Comparison of ENCODE assay signal across 8 mouse cellular contexts in the genomic region with DNA sequence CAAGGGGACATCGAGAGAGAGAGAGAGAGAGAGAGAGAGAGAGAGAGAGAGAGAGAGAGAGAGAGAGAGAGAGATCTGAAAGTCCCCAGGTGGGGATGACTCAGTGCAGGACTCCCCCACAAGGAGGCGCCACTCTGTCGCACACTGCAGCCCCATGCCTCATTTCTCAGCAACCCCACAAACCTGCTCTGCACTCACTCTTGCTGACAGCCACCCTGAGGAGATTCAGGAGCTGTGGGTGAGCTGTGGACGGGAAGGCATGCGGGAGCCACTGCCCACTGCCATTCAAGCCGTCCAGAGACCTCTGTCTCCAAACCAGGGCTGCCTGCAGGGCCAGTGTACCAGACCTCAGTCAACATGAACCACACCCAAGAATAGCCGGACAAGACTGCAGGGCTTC. TPM values are rescaled to one million over a fixed set of nuclear protein-coding genes. Genes with fewer than 3 reads are reported as not detected.
DNase-seq lines count a peak whose midpoint lies in the region; ATAC-seq and TF ChIP-seq lines count a peak whose summit lies in the region.
"Had no signal": no experiment of that assay in that cellular context is flagged by ENCODE, and none has a peak within 500 bp of the region (broad histone marks: within the 10 kb centered on the region; RNA-seq: fewer than 3 reads in every experiment).

No protein-coding gene starts in this region.

- no peaks in the 10 kb centered on the region for H3K79me2 ChIP-seq in MEL (ENCODE audit: control insufficient read depth, insufficient read depth, low read length, poor library complexity)

- TF ChIP-seq EP300 in MEL (IDR thresholded peaks at IDR 0.05; ENCODE audit: low read depth in 1 of 2, low read length in 2 of 2) = no peak

- WGBS in liver, embryonic 11.5 days = 20% methylated on average over 7 of the region's 7 CpGs
- 19% methylated on average over 7 of the region's 7 CpGs for WGBS in kidney, postnatal 0 days
- WGBS in neural tube, embryonic 11.5 days = 34% methylated on average over 6 of the region's 7 CpGs

- no peaks in the 10 kb centered on the region for H3K36me3 ChIP-seq in liver, embryonic 11.5 days (ENCODE audit: control insufficient read depth, insufficient read depth, low read length)
- H3K36me3 ChIP-seq in MEL (ENCODE audit: control insufficient read depth in 1 of 2, insufficient read depth in 2 of 2, low read length in 2 of 2) = no peaks in the 10 kb centered on the region
- no peaks in the 10 kb centered on the region for H3K36me3 ChIP-seq in kidney, postnatal 0 days (ENCODE audit: insufficient read depth, low read length)
- H3K36me3 ChIP-seq in neural tube, embryonic 11.5 days (ENCODE audit: control insufficient read depth, insufficient read depth, low read length) = no peaks in the 10 kb centered on the region
- H3K36me3 ChIP-seq: neural tube, embryonic 12.5 days had no signal

- no peaks in the 10 kb centered on the region for H3K27me3 ChIP-seq in liver, embryonic 11.5 days (replicated peaks; ENCODE audit: control insufficient read depth, insufficient read depth, low read length)
- peaks cover 0 to 2% of the 10 kb centered on the region in 2 experiments; a peak in 1 of 4 replicates for H3K27me3 ChIP-seq in MEL (ENCODE audit: control insufficient read depth in 1 of 2, insufficient read depth in 2 of 2, low read length in 2 of 2)
- no peaks in the 10 kb centered on the region for H3K27me3 ChIP-seq in kidney, postnatal 0 days (ENCODE audit: insufficient read depth, low read length)
- H3K27me3 ChIP-seq in neural tube, embryonic 11.5 days (ENCODE audit: control insufficient read depth, insufficient read depth, low read length) = no peaks in the 10 kb centered on the region
- H3K27me3 ChIP-seq: neural tube, embryonic 12.5 days had no signal

- peak; percentile 43 for DNase-seq in liver
- no peak for DNase-seq in liver, embryonic 11.5 days (ENCODE audit: low spot score)
- peak; percentile 37 for DNase-seq in MEL (ENCODE audit: low read depth, low spot score)
- DNase-seq in embryo, embryonic 10.5 days (ENCODE audit: low spot score) = peak; percentile 54
- DNase-seq in kidney, postnatal 0 days (ENCODE audit: low spot score) = peak; percentile 69
- peak; percentile 35 for DNase-seq in neural tube, embryonic 11.5 days (ENCODE audit: low spot score)
- DNase-seq in cerebellum, adult 8-10 months = no peak

- no peak; the same call in 1 of the 2 replicates for ATAC-seq in liver, embryonic 11.5 days (replicated peaks; ENCODE audit: low FRiP score)
- ATAC-seq in kidney, postnatal 0 days (replicated peaks; ENCODE audit: low FRiP score, low read depth) = no peak; the same call in 1 of the 2 replicates
- no peak for ATAC-seq in neural tube, embryonic 11.5 days (ENCODE audit: insufficient read depth, low FRiP score, low TSS enrichment)

- H3K9ac ChIP-seq in liver, embryonic 11.5 days (ENCODE audit: low read depth, low read length) = no peak overlapping the region
- no peak overlapping the region for H3K9ac ChIP-seq in MEL (ENCODE audit: control insufficient read depth, low read depth, low read length, poor library complexity, severe bottlenecking)
- no peak overlapping the region for H3K9ac ChIP-seq in kidney, postnatal 0 days (ENCODE audit: low read depth, low read length)
- H3K9ac ChIP-seq in neural tube, embryonic 11.5 days (ENCODE audit: low read length) = no peak overlapping the region
- H3K9ac ChIP-seq: neural tube, embryonic 12.5 days had no signal

- no peaks in the 10 kb centered on the region for H3K9me3 ChIP-seq in liver, embryonic 11.5 days (ENCODE audit: control insufficient read depth, low read length)
- H3K9me3 ChIP-seq in MEL (replicated peaks; ENCODE audit: insufficient read depth, low read length) = no peaks in the 10 kb centered on the region
- no peaks in the 10 kb centered on the region for H3K9me3 ChIP-seq in kidney, postnatal 0 days (replicated peaks; ENCODE audit: low read length)
- H3K9me3 ChIP-seq in neural tube, embryonic 11.5 days (ENCODE audit: control insufficient read depth, low read length) = no peaks in the 10 kb centered on the region
- H3K9me3 ChIP-seq: neural tube, embryonic 12.5 days had no signal

- no peak overlapping the region for H3K27ac ChIP-seq in liver, embryonic 11.5 days (ENCODE audit: low read depth, low read length)
- no peak overlapping the region for H3K27ac ChIP-seq in MEL (ENCODE audit: control insufficient read depth, low read depth, low read length)
- H3K27ac ChIP-seq in kidney, postnatal 0 days = no peak overlapping the region
- no peak overlapping the region for H3K27ac ChIP-seq in neural tube, embryonic 11.5 days (ENCODE audit: low read depth, low read length)
- H3K27ac ChIP-seq: neural tube, embryonic 12.5 days had no signal

- H3K4me3 ChIP-seq in liver, embryonic 11.5 days (ENCODE audit: low read depth, low read length) = no peak overlapping the region
- no peak overlapping the region for H3K4me3 ChIP-seq in MEL (ENCODE audit: control insufficient read depth in 1 of 2, insufficient read depth in 1 of 2, low read depth in 2 of 2, low read length in 2 of 2)
- H3K4me3 ChIP-seq in kidney, postnatal 0 days (replicated peaks; ENCODE audit: low read depth, low read length) = no peak overlapping the region
- H3K4me3 ChIP-seq in neural tube, embryonic 11.5 days (ENCODE audit: low read depth, low read length) = no peak overlapping the region
- H3K4me3 ChIP-seq: neural tube, embryonic 12.5 days had no signal

- peak; percentile 46 for TF ChIP-seq RAD21 in MEL (IDR thresholded peaks at IDR 0.05; ENCODE audit: low read depth, low read length)

- no peak for TF ChIP-seq POLR2A in MEL (IDR thresholded peaks at IDR 0.05; ENCODE audit: control insufficient read depth in 1 of 2, insufficient read depth in 1 of 2, low read depth in 1 of 2, low read length in 2 of 2, poor library complexity in 1 of 2)

- H3K4me1 ChIP-seq in liver, embryonic 11.5 days (replicated peaks; ENCODE audit: control insufficient read depth, insufficient read depth, low read length) = peaks cover 15% of the 10 kb centered on the region
- no peaks in the 10 kb centered on the region for H3K4me1 ChIP-seq in MEL (ENCODE audit: control insufficient read depth in 1 of 2, insufficient read depth in 2 of 2, low read length in 2 of 2)
- no peaks in the 10 kb centered on the region; the same call in 1 of the 2 replicates for H3K4me1 ChIP-seq in kidney, postnatal 0 days (replicated peaks; ENCODE audit: insufficient read depth, low read length)
- no peaks in the 10 kb centered on the region for H3K4me1 ChIP-seq in neural tube, embryonic 11.5 days (ENCODE audit: control insufficient read depth, insufficient read depth, low read length)

- peak; percentile 51 to 76 (median 61) for TF ChIP-seq CTCF in MEL (IDR thresholded peaks at IDR 0.05 in 2 of 3, conservative IDR thresholded peaks at IDR 0.05 in 1 of 3; ENCODE audit: control insufficient read depth in 1 of 3, insufficient read depth in 1 of 3, low read depth in 2 of 3, low read length in 3 of 3, poor library complexity in 1 of 3, severe bottlenecking in 1 of 3)
- peak; percentile 81 for TF ChIP-seq CTCF in kidney, postnatal 0 days (IDR thresholded peaks at IDR 0.05; ENCODE audit: low read depth)

- no peak overlapping the region for H3K4me2 ChIP-seq in liver, embryonic 11.5 days
- no peak overlapping the region for H3K4me2 ChIP-seq in kidney, postnatal 0 days (ENCODE audit: low read length)
- no peak overlapping the region for H3K4me2 ChIP-seq in neural tube, embryonic 11.5 days (ENCODE audit: low read depth)
- H3K4me2 ChIP-seq: neural tube, embryonic 12.5 days had no signal

TF ChIP-seq in MEL, 35 proteins besides CTCF, POLR2A, EP300 and RAD21:
- TF ChIP-seq SMC3 (IDR thresholded peaks at IDR 0.05; ENCODE audit: low read depth, low read length) (peak; percentile 48), JUND (IDR thresholded peaks at IDR 0.05; ENCODE audit: low read depth, low read length) (peak; percentile 58; the same call in 1 of the 2 replicates), ZC3H11A (IDR thresholded peaks at IDR 0.05; ENCODE audit: low read depth, low read length) (0 out of 2 replicates have a peak, but pooled peaks have one; percentile 11), POLR2AphosphoS2 (IDR thresholded peaks at IDR 0.05; ENCODE audit: low read length) (no peak)

RNA-seq across cellular contexts. Expression of gene Ripor3, which starts 23.7 kb away (rescaled TPM):
- 3.1 and 3.6 TPM in 2 replicates for polyA plus RNA-seq in liver, embryonic 11.5 days (2014; fragmentation: Nextera tagmentation; extraction: Ambion mirVana)
- total RNA-seq in MEL (2012; rRNA removed) = not detected in 2 replicates
- polyA plus RNA-seq in MEL (2012; ENCODE audit: insufficient read depth in 1 of 2, insufficient read length in 2 of 2, low read depth in 1 of 2, low replicate concordance in 2 of 2, missing spikeins in 1 of 2) = not detected
- polyA plus RNA-seq in kidney, postnatal 0 days (2015; fragmentation: Nextera tagmentation; extraction: Ambion mirVana) = 2.3 and 2.8 TPM in 2 replicates
- 0.12 and 0.43 TPM in 2 replicates for polyA plus RNA-seq in neural tube, embryonic 11.5 days (2014; fragmentation: Nextera tagmentation; extraction: Ambion mirVana)

RNA-seq across cellular contexts. Expression of gene Ptpn1, which starts 54.9 kb away (rescaled TPM):
- 50.7 and 53.6 TPM in 2 replicates for polyA plus RNA-seq in liver, embryonic 11.5 days (2014; fragmentation: Nextera tagmentation; extraction: Ambion mirVana)
- 55.3 and 55.9 TPM in 2 replicates for total RNA-seq in MEL (2012; rRNA removed)
- 10 to 100 TPM in 1 of 2 experiments, not detected in 1; 62.9 TPM for polyA plus RNA-seq in MEL (2012; ENCODE audit: insufficient read depth in 1 of 2, insufficient read length in 2 of 2, low read depth in 1 of 2, low replicate concordance in 2 of 2, missing spikeins in 1 of 2)
- 54.2 and 65.2 TPM in 2 replicates for polyA plus RNA-seq in kidney, postnatal 0 days (2015; fragmentation: Nextera tagmentation; extraction: Ambion mirVana)
- polyA plus RNA-seq in neural tube, embryonic 11.5 days (2014; fragmentation: Nextera tagmentation; extraction: Ambion mirVana) = 84.3 and 98.9 TPM in 2 replicates

Comparison
In these comparisons a context has a peak if more than half of its experiments do, and no peak if none do; other contexts are left out.
1. DNase-seq: peak in liver (single experiment), MEL (single experiment), embryo, embryonic 10.5 days (single experiment), kidney, postnatal 0 days (single experiment) and neural tube, embryonic 11.5 days (single experiment); none in liver, embryonic 11.5 days (single experiment) and cerebellum, adult 8-10 months (single experiment).